Mouse (Mus musculus): Measurements from ENCODE around the gene St3gal3. TPM values are rescaled to one million over a fixed set of nuclear protein-coding genes. Genes with fewer than 3 reads are reported as not detected.

St3gal3 gene
- total and polyA plus RNA-seq, 2 experiments, result 27.9 to 44.9 TPM

DNA sequence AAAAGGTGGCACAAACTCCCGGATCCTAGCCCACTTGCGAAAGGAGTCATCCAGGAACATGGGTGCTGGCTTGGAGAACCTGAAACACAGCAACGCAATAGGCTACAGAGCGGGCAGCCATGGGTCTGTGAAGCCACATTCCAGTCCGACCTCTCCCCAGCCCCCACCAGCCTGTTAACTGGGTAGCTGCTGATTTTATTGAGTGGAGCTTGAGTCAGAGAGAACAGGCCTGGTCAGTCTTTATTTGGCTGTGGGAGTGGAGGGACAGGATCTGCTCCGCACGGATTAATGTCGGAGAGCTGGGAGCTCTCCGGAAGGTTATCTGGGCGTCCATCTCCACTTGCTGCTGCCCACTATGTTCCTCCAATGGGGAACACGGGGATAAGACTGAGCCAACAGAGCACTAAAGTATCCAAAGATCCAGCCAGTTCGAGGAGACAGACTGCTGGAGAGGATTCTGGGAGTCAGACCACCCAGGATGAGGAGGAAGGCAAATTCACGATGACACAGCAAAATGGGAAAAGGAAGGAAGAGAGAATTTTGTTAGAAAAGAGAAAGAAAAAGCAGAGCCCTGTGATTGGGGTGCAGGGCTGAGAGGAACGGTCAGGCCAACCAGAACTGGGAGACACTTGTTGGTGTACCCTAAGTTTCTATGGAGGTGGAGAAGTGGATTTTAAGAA lies 170.2 kb downstream of the St3gal3 start:
- 80% methylated on average over 14 of the region's 14 CpGs for WGBS
- Histone ChIP-seq H3K79me2 (ENCODE audit: control insufficient read depth, insufficient read depth, low read length) (no peaks in the 10 kb centered on the region), H3K4me1 (ENCODE audit: control insufficient read depth, insufficient read depth, low read length) (no peaks in the 10 kb centered on the region), H3K27ac (replicated peaks; ENCODE audit: insufficient read depth, low read depth, low read length) (no peak overlapping the region), H3K36me3 (ENCODE audit: control insufficient read depth, insufficient read depth, low read length) (peaks cover 7% of the 10 kb centered on the region; the same call in 1 of the 2 replicates), H3K4me3 (ENCODE audit: insufficient read depth, low read depth, low read length) (no peak overlapping the region), H3K9ac (ENCODE audit: low read depth, low read length) (no peak overlapping the region), H3K27me3 (ENCODE audit: control insufficient read depth, insufficient read depth, low read length) (no peaks in the 10 kb centered on the region)
- TF ChIP-seq CTCF (IDR thresholded peaks at IDR 0.05; ENCODE audit: low read depth, low read length), result no peak
- no peak for TF ChIP-seq POLR2A (IDR thresholded peaks at IDR 0.05; ENCODE audit: extremely low read depth, insufficient read depth, low read length)
- DNase-seq (ENCODE audit: extremely low read depth, low read depth, low spot score), result no peak

DNA sequence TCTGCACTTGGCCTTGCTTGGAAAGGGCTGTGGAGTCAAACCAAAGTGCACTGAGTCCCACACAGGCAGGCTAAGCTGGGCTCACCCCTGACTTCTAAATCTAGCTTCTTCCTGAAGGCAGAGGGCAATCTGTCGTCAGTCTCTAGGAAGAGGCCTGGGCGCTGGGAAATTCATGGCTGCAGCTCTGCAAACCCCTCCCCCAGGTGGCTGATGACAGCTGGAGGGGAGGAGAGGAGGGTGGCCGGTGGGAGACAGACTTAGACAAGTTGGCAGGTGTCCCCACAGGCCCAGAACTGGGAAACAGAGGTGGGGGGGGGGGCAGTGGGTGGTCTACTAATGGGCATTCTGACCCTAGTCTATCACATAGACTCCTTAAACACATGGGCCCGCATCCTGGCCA lies 177.2 kb downstream of the St3gal3 start:
- DNase-seq (ENCODE audit: extremely low read depth, low read depth, low spot score), result no peak
- TF ChIP-seq CTCF (IDR thresholded peaks at IDR 0.05; ENCODE audit: low read depth, low read length) (no peak), POLR2A (IDR thresholded peaks at IDR 0.05; ENCODE audit: extremely low read depth, insufficient read depth, low read length) (no peak)
- Histone ChIP-seq H3K4me3 (ENCODE audit: insufficient read depth, low read depth, low read length) (no peak overlapping the region), H3K27me3 (ENCODE audit: control insufficient read depth, insufficient read depth, low read length) (no peaks in the 10 kb centered on the region), H3K27ac (replicated peaks; ENCODE audit: insufficient read depth, low read depth, low read length) (no peak overlapping the region), H3K79me2 (ENCODE audit: control insufficient read depth, insufficient read depth, low read length) (no peaks in the 10 kb centered on the region), H3K9ac (ENCODE audit: low read depth, low read length) (no peak overlapping the region), H3K4me1 (ENCODE audit: control insufficient read depth, insufficient read depth, low read length) (no peaks in the 10 kb centered on the region), H3K36me3 (ENCODE audit: control insufficient read depth, insufficient read depth, low read length) (peaks cover 22% of the 10 kb centered on the region; the same call in 1 of the 2 replicates)
- 97% methylated on average over 4 of the region's 4 CpGs for WGBS

- no peak for DNase-seq (ENCODE audit: extremely low read depth, low read depth, low spot score)
- H3K27me3 ChIP-seq (ENCODE audit: control insufficient read depth, insufficient read depth, low read length), result no peaks in the 10 kb centered on the region
- H3K36me3 ChIP-seq (ENCODE audit: control insufficient read depth, insufficient read depth, low read length), result no peaks in the 10 kb centered on the region; the same call in 1 of the 2 replicates
- 88% methylated on average over 7 of the region's 7 CpGs for WGBS
- TF ChIP-seq POLR2A (IDR thresholded peaks at IDR 0.05; ENCODE audit: extremely low read depth, insufficient read depth, low read length), result no peak
- TF ChIP-seq CTCF (IDR thresholded peaks at IDR 0.05; ENCODE audit: low read depth, low read length), result no peak
- no peak overlapping the region for H3K27ac ChIP-seq (replicated peaks; ENCODE audit: insufficient read depth, low read depth, low read length)
- H3K4me1 ChIP-seq (ENCODE audit: control insufficient read depth, insufficient read depth, low read length), result no peaks in the 10 kb centered on the region
- no peaks in the 10 kb centered on the region; the same call in 1 of the 2 replicates for H3K79me2 ChIP-seq (ENCODE audit: control insufficient read depth, insufficient read depth, low read length)
- no peak overlapping the region for H3K4me3 ChIP-seq (ENCODE audit: insufficient read depth, low read depth, low read length)
- H3K9ac ChIP-seq (ENCODE audit: low read depth, low read length), result no peak overlapping the region
These were observed 187.2 kb downstream of the St3gal3 start for GRCm38 (mm10) chr4:117947493-117947892.

DNA sequence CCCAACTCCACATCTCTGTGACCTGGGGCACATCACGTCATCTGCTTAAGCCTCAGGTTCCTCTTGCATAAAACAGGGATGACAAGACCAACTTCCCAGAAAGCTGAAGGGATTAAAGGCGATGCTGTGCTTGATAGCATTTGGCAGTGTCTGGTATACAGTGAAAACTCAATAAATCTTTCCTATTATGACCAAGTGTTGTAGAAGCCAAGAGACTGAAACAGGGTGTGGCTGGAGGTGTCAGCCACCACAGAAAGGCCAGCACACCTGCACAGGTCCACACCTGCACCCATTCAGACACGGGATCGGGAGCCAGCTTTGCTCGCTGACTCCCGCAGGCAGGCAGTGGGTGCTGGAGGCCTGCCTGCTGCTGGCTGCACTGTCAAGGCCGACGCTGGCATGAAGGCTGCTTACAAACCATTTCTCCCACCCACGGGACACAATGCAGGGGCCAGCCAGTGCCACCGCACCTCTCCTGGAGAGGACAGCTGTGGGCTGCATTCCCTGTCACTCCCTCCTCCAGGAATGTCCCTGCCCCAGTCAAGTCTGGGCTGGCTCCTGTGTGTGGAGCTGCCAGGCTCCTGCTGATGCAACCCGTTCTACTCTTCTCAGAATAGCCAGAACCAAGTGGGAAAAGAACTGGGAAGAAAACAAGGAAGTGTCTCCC lies 187.9 kb downstream of the St3gal3 start:
- H3K9ac ChIP-seq (ENCODE audit: low read depth, low read length), result no peak overlapping the region
- H3K36me3 ChIP-seq (ENCODE audit: control insufficient read depth, insufficient read depth, low read length), result no peaks in the 10 kb centered on the region
- no peak overlapping the region for H3K27ac ChIP-seq (replicated peaks; ENCODE audit: insufficient read depth, low read depth, low read length)
- TF ChIP-seq CTCF (IDR thresholded peaks at IDR 0.05; ENCODE audit: low read depth, low read length) (no peak), POLR2A (IDR thresholded peaks at IDR 0.05; ENCODE audit: extremely low read depth, insufficient read depth, low read length) (no peak)
- 84% methylated on average over 11 of the region's 11 CpGs for WGBS
- no peaks in the 10 kb centered on the region for H3K4me1 ChIP-seq (ENCODE audit: control insufficient read depth, insufficient read depth, low read length)
- no peaks in the 10 kb centered on the region for H3K27me3 ChIP-seq (ENCODE audit: control insufficient read depth, insufficient read depth, low read length)
- no peak overlapping the region for H3K4me3 ChIP-seq (ENCODE audit: insufficient read depth, low read depth, low read length)
- no peak for DNase-seq (ENCODE audit: extremely low read depth, low read depth, low spot score)
- H3K79me2 ChIP-seq (ENCODE audit: control insufficient read depth, insufficient read depth, low read length), result no peaks in the 10 kb centered on the region; the same call in 1 of the 2 replicates

GRCm38 (mm10) chr4:117943317-117943716 lies 191.4 kb downstream of the St3gal3 start:
- H3K4me1 ChIP-seq (ENCODE audit: control insufficient read depth, insufficient read depth, low read length), result no peaks in the 10 kb centered on the region
- DNase-seq (ENCODE audit: extremely low read depth, low read depth, low spot score), result no peak
- H3K36me3 ChIP-seq (ENCODE audit: control insufficient read depth, insufficient read depth, low read length), result peaks cover 7% of the 10 kb centered on the region; the same call in 1 of the 2 replicates
- H3K9ac ChIP-seq (ENCODE audit: low read depth, low read length), result no peak overlapping the region
- TF ChIP-seq POLR2A (IDR thresholded peaks at IDR 0.05; ENCODE audit: extremely low read depth, insufficient read depth, low read length), result no peak
- no peak for TF ChIP-seq CTCF (IDR thresholded peaks at IDR 0.05; ENCODE audit: low read depth, low read length)
- H3K27ac ChIP-seq (replicated peaks; ENCODE audit: insufficient read depth, low read depth, low read length), result no peak overlapping the region
- H3K4me3 ChIP-seq (ENCODE audit: insufficient read depth, low read depth, low read length), result no peak overlapping the region
- H3K79me2 ChIP-seq (ENCODE audit: control insufficient read depth, insufficient read depth, low read length), result no peaks in the 10 kb centered on the region; the same call in 1 of the 2 replicates
- WGBS, result 90% methylated on average over 5 of the region's 5 CpGs
- no peaks in the 10 kb centered on the region for H3K27me3 ChIP-seq (ENCODE audit: control insufficient read depth, insufficient read depth, low read length)

GRCm38 (mm10) chr4:117936964-117937363 lies 197.8 kb downstream of the St3gal3 start:
- Histone ChIP-seq H3K4me3 (ENCODE audit: insufficient read depth, low read depth, low read length) (no peak overlapping the region), H3K36me3 (ENCODE audit: control insufficient read depth, insufficient read depth, low read length) (peaks cover 13% of the 10 kb centered on the region), H3K27me3 (ENCODE audit: control insufficient read depth, insufficient read depth, low read length) (no peaks in the 10 kb centered on the region), H3K79me2 (ENCODE audit: control insufficient read depth, insufficient read depth, low read length) (no peaks in the 10 kb centered on the region), H3K9ac (ENCODE audit: low read depth, low read length) (peak overlapping the region; percentile 17; the same call in 1 of the 2 replicates), H3K27ac (replicated peaks; ENCODE audit: insufficient read depth, low read depth, low read length) (peak overlapping the region; percentile 76), H3K4me1 (ENCODE audit: control insufficient read depth, insufficient read depth, low read length) (peaks cover 9% of the 10 kb centered on the region)
- DNase-seq (ENCODE audit: extremely low read depth, low read depth, low spot score), result peak; percentile 84
- TF ChIP-seq CTCF (IDR thresholded peaks at IDR 0.05; ENCODE audit: low read depth, low read length), result peak; percentile 35; the same call in 1 of the 2 replicates
- TF ChIP-seq POLR2A (IDR thresholded peaks at IDR 0.05; ENCODE audit: extremely low read depth, insufficient read depth, low read length), result no peak
- WGBS, result 82% methylated on average over 5 of the region's 5 CpGs

All from liver, adult 2 months (tissue).